In genomic region chr7:138640492-138641165, GRCm38 (mm10) we compare ENCODE assay signal across 17 mouse cellular contexts.
DNase-seq lines count a peak whose midpoint lies in the region; ATAC-seq and TF ChIP-seq lines count a peak whose summit lies in the region.
"Had no signal": no experiment of that assay in that cellular context is flagged by ENCODE, and none has a peak within 500 bp of the region (broad histone marks: within the 10 kb centered on the region; RNA-seq: fewer than 3 reads in every experiment).

No protein-coding gene starts in this region.

- no peaks in the 10 kb centered on the region for H3K4me1 ChIP-seq in midbrain, postnatal 0 days (ENCODE audit: insufficient read depth, low read length)
- no peaks in the 10 kb centered on the region for H3K4me1 ChIP-seq in midbrain, embryonic 10.5 days
- H3K4me1 ChIP-seq: limb, embryonic 15.5 days; neural tube, embryonic 12.5 days had no signal

- DNase-seq in heart, adult 11 months = peak; percentile 1
- no peak for DNase-seq in heart, postnatal 36 days
- DNase-seq in brain, adult 2 months (ENCODE audit: low read depth, low spot score) = peak; percentile 83
- peak; percentile 18 to 21 for DNase-seq in cerebellum, adult 18-20 months
- peak; percentile 17 for DNase-seq in cerebellum, postnatal 36 days
- DNase-seq in midbrain, postnatal 0 days (ENCODE audit: low spot score) = no peak
- no peak for DNase-seq in midbrain, embryonic 10.5 days (ENCODE audit: low spot score)
- DNase-seq in B cell, adult 2 months = no peak
- DNase-seq: adrenal gland, postnatal 14 days; heart, postnatal 14 days; kidney, adult 11 months; kidney, postnatal 10 days had no signal

- H3K27me3 ChIP-seq in midbrain, postnatal 0 days (ENCODE audit: insufficient read depth, low read length) = no peaks in the 10 kb centered on the region
- H3K27me3 ChIP-seq in midbrain, embryonic 10.5 days (ENCODE audit: low read depth, poor library complexity, severe bottlenecking) = no peaks in the 10 kb centered on the region
- H3K27me3 ChIP-seq: limb, embryonic 15.5 days; neural tube, embryonic 12.5 days had no signal

- no peak overlapping the region for H3K4me2 ChIP-seq in midbrain, postnatal 0 days (ENCODE audit: low read depth, low read length, poor library complexity, severe bottlenecking)
- H3K4me2 ChIP-seq: heart, embryonic 11.5 days; limb, embryonic 15.5 days; neural tube, embryonic 12.5 days had no signal

- ATAC-seq in midbrain, postnatal 0 days (ENCODE audit: low FRiP score) = no peak
- ATAC-seq: activated CD4-positive, CD25-positive, alpha-beta regulatory T cell, adult 4 months; hindbrain, embryonic 16.5 days had no signal

- intact Hi-C loops in heart, postnatal 36 days (cut with DNase I) = no loop called here

- H3K9ac ChIP-seq in midbrain, postnatal 0 days (replicated peaks; ENCODE audit: low read length, poor library complexity, severe bottlenecking) = no peak overlapping the region
- H3K9ac ChIP-seq: limb, embryonic 15.5 days; neural tube, embryonic 12.5 days had no signal

- no peak overlapping the region for H3K4me3 ChIP-seq in midbrain, postnatal 0 days (ENCODE audit: low read depth, low read length)
- H3K4me3 ChIP-seq in midbrain, embryonic 10.5 days = no peak overlapping the region
- H3K4me3 ChIP-seq: limb, embryonic 15.5 days; neural tube, embryonic 12.5 days had no signal

- H3K27ac ChIP-seq in midbrain, postnatal 0 days (ENCODE audit: low read depth, low read length) = no peak overlapping the region
- H3K27ac ChIP-seq in midbrain, embryonic 10.5 days (replicated peaks) = no peak overlapping the region
- H3K27ac ChIP-seq: limb, embryonic 15.5 days; neural tube, embryonic 12.5 days had no signal

- no peaks in the 10 kb centered on the region for H3K36me3 ChIP-seq in midbrain, postnatal 0 days (ENCODE audit: insufficient read depth, low read length)
- H3K36me3 ChIP-seq in midbrain, embryonic 10.5 days = no peaks in the 10 kb centered on the region
- H3K36me3 ChIP-seq: limb, embryonic 15.5 days; neural tube, embryonic 12.5 days had no signal

- no peak for TF ChIP-seq CTCF in midbrain, postnatal 0 days (IDR thresholded peaks at IDR 0.05)

- H3K9me3 ChIP-seq in midbrain, postnatal 0 days (ENCODE audit: low read length) = no peaks in the 10 kb centered on the region
- H3K9me3 ChIP-seq in midbrain, embryonic 10.5 days (replicated peaks) = no peaks in the 10 kb centered on the region
- H3K9me3 ChIP-seq: limb, embryonic 15.5 days; neural tube, embryonic 12.5 days had no signal

- 68% methylated on average over 6 of the region's 6 CpGs for WGBS in midbrain, postnatal 0 days
- 81% methylated on average over 6 of the region's 6 CpGs for WGBS in midbrain, embryonic 10.5 days

Comparison
In these comparisons a context has a peak if more than half of its experiments do, and no peak if none do; other contexts are left out.
1. DNase-seq: peak in heart, adult 11 months (single experiment), brain, adult 2 months (single experiment), cerebellum, adult 18-20 months (2 of 2) and cerebellum, postnatal 36 days (2 of 2); none in heart, postnatal 36 days (0 of 2), midbrain, postnatal 0 days (single experiment), midbrain, embryonic 10.5 days (single experiment) and B cell, adult 2 months (0 of 2).